In genomic region chr15:80233733-80234509, GRCm38 (mm10) we compare ENCODE assay signal across 8 mouse cellular contexts. TPM values are rescaled to one million over a fixed set of nuclear protein-coding genes. Genes with fewer than 3 reads are reported as not detected.
DNase-seq lines count a peak whose midpoint lies in the region; ATAC-seq lines count a peak whose summit lies in the region.

Gene Mief1 (plus strand): TSS chr15:80234018.

- peak within 1 kb of the TSS; percentile 95 for H3K4me3 ChIP-seq in hindbrain, embryonic 16.5 days (ENCODE audit: low read length)
- H3K4me3 ChIP-seq in macrophage (ENCODE audit: inconsistent target), result peak within 1 kb of the TSS; percentile 94

- peaks cover 14% of the 10 kb centered on the region for H3K4me1 ChIP-seq in hindbrain, embryonic 16.5 days (ENCODE audit: control insufficient read depth, insufficient read depth, low read depth, low read length)

- peak; percentile 98 for ATAC-seq in hindbrain, embryonic 16.5 days

- H3K4me2 ChIP-seq in hindbrain, embryonic 16.5 days (ENCODE audit: low read length), result peak within 1 kb of the TSS; percentile 95

- H3K36me3 ChIP-seq in hindbrain, embryonic 16.5 days (ENCODE audit: control insufficient read depth, insufficient read depth, low read length), result peaks cover 8% of the 10 kb centered on the region
- peaks cover 28% of the 10 kb centered on the region for H3K36me3 ChIP-seq in macrophage (ENCODE audit: inconsistent target)

- H3K9me3 ChIP-seq in hindbrain, embryonic 16.5 days (ENCODE audit: control insufficient read depth, low read length), result no peaks in the 10 kb centered on the region

- H3K27ac ChIP-seq in hindbrain, embryonic 16.5 days (ENCODE audit: low read depth, low read length), result peak within 1 kb of the TSS; percentile 86
- peak within 1 kb of the TSS; percentile 77 for H3K27ac ChIP-seq in macrophage

- no peaks in the 10 kb centered on the region for H3K27me3 ChIP-seq in hindbrain, embryonic 16.5 days (replicated peaks; ENCODE audit: control insufficient read depth, insufficient read depth, low read length)

- DNase-seq in T-cell, adult 2 months (ENCODE audit: low spot score), result peak; percentile 99
- DNase-seq in cerebellum, postnatal 36 days, result peak; percentile 96 to 98
- DNase-seq in gastrocnemius, adult 18-20 months (ENCODE audit: low spot score), result peak; percentile 98
- peak; percentile 97 to 98 for DNase-seq in left cerebral cortex, adult 18-20 months (ENCODE audit: low spot score in 2 of 2)
- peak; percentile 99 for DNase-seq in right cerebral cortex, adult 18-20 months
- peak; percentile 90 for DNase-seq in urinary bladder, postnatal 10 days (ENCODE audit: low spot score)

- under 1% methylated on average over 57 of the region's 67 CpGs for WGBS in hindbrain, embryonic 16.5 days
- under 1% methylated on average over 64 of the region's 67 CpGs for WGBS in macrophage (ENCODE audit: missing documents)

- peaks cover 46% of the 10 kb centered on the region for H3K79me2 ChIP-seq in macrophage (ENCODE audit: inconsistent target)

- H3K9ac ChIP-seq in hindbrain, embryonic 16.5 days (ENCODE audit: low read depth, low read length), result peak within 1 kb of the TSS; percentile 87

RNA-seq across cellular contexts. Expression of gene Mief1, which starts in this region (rescaled TPM):
- total RNA-seq in gastrocnemius, adult 18-20 months (2021), result 10 to 100 TPM; 20.4 to 23.0 TPM
- 29.0 and 38.1 TPM in 2 replicates for polyA plus RNA-seq in hindbrain, embryonic 16.5 days (2015; fragmentation: Nextera tagmentation; extraction: Ambion mirVana)
- 10 to 100 TPM; 34.1 to 35.3 TPM for total RNA-seq in left cerebral cortex, adult 18-20 months (2021)
- 10 to 100 TPM; 19.7 to 84.6 (median 51.9) TPM for total RNA-seq in macrophage (2018; cell fraction: chromatin; rRNA removed)
- 10 to 100 TPM; 14.3 to 33.9 (median 28.8) TPM for total RNA-seq in macrophage (2018; cell fraction: cytosol; rRNA removed)
- 10 to 100 TPM; 18.9 to 59.3 (median 38.4) TPM for total RNA-seq in macrophage (2018; cell fraction: nucleus; rRNA removed)
- polyA plus RNA-seq in macrophage (2018), result 11.6 to 15.1 TPM (median 13.3 TPM) in 3 replicates

Comparison
In these comparisons a context has a peak if more than half of its experiments do, and no peak if none do; other contexts are left out.
1. Peak in every context shown above with its lines: DNase-seq, ATAC-seq, H3K4me3 ChIP-seq and H3K27ac ChIP-seq.